Mouse (Mus musculus): Measurements from ENCODE around the gene Limk1.
A peak's percentile ranks its signal among the peaks of the same experiment; 100 is the strongest.

Gene Limk1

DNA sequence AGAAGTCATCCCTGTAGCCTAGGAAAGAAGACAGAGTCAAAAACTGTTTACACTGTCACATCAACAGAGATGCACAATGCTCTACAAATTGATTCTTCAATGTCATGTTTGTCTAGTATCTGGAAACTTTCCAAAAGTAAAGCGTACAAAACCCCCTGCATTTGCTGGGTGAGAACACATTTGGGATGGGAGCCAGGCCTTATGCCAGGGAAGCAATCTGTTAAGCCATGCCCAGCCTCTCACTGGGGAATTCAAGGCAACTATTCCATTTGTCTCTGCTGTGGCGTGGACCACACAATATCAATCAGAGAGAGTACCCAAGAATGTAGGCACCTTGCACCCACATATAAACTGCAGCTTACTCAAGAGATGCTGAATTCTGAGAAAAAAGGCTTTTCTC is 66.3 kb downstream of the Limk1 start:
- DNase-seq: peak; percentile 42 to 49

GRCm38 (mm10) chr5:134621099-134621640 is 67.2 kb downstream of the Limk1 start:
- DNase-seq: no peak

DNA sequence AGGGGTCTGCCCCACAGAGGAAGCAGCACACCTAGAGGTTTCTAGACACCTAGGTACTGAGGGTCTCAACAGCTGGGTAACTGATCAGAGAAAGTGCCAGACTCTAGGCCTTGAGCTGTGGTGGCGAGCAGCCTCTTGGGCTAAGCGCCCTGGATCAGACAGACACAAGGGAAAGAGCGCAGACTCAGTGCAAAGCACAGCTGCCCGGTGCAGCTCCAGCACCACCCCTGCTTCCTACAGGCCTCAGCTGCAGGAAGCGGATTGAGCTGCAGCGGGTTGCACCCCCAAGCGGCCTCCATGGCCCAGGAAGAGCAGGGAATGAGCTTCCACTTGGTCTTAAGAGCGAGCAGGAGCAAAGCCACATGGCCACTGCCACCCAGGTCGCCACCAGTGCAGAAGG is 67.9 kb downstream of the Limk1 start:
- no peak for DNase-seq

- peak; percentile 55 to 58 for DNase-seq
These were observed 71.3 kb downstream of the Limk1 start for GRCm38 (mm10) chr5:134617071-134617470.

DNA sequence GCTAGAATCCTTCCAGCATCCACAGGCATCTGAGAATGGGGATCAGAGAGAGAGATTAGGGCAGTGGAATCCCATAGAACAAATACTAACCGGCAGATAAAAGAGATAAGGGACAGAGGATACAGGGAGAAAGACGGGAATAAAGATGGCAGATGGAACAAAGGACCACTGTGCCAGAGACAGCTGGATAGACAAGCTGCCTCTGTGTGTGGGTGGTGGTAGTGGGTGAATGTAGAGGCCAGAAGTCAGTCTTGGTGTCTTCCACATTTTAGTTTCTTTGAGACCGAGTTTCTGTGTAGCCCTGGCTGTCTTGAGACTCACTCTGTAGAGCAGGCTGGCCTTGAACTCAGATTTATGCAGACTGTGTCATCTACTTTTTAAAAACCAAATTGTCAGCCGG is 72.6 kb downstream of the Limk1 start:
- no peak for DNase-seq

GRCm38 (mm10) chr5:134615380-134615779 is 73.0 kb downstream of the Limk1 start:
- DNase-seq: no peak

DNA sequence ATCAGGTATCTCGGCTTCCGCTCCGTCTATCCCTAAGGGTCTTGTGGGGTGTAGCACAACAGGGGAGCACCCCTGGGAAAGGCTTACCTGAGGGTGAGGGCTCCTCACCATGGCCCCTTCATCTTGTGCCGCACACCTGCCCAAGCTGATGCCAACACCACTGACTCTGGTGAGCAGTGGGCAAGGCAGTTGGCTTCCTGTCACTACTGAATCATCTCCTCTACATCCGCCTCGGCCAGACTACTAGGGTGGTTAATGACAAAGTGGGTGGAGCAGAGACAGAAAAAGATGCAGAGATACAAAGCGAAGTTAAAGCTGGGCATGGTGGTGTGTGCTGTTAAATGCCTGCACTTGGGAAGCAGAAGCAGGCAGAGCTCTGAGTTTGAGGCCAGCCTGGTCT is 73.6 kb downstream of the Limk1 start, which contains the start of gene Lat2:
Lat2 (minus strand) TSS at position 224 of the 400 bp plus-strand sequence.
- no peak for DNase-seq

GRCm38 (mm10) chr5:134614296-134614695 is 74.1 kb downstream of the Limk1 start:
- DNase-seq: no peak

GRCm38 (mm10) chr5:134613727-134614126 is 74.7 kb downstream of the Limk1 start:
- no peak for DNase-seq

GRCm38 (mm10) chr5:134611810-134612521 is 76.4 kb downstream of the Limk1 start:
- no peak for DNase-seq

DNA sequence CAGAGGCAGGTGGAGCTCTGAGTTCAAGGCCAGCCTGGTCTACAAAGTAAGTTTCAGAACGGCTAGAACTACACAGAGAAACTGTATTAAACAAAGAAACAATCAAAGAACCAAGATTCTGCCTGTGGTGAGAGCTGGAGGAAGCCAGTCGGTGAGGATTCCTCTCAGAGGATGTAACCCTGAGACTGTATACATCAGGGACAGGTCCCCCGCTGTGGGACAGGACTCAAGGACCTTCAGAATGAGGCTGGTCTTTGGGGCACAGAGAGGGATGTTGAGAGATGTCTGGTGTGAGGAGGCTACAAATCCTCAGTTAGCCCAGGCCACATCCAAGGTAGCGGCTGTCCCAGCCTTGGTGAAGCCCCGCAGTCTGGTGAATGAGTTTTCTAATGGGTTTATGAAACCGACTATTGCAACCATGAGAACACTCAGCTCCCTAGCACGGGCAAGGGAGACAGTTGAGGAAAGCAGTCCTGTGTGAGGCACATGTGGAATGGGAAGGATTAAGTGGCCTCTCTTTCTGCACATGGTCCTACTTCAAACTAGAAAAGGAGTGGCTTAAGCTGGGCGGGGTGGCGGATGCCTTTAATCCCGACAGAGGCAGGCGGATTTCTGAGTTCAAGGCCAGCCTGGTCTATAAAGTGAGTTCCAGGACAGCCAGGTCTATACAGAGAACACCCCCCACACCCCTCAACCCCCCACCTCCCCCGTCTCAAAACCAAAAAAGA is 78.3 kb downstream of the Limk1 start:
- DNase-seq: no peak

DNA sequence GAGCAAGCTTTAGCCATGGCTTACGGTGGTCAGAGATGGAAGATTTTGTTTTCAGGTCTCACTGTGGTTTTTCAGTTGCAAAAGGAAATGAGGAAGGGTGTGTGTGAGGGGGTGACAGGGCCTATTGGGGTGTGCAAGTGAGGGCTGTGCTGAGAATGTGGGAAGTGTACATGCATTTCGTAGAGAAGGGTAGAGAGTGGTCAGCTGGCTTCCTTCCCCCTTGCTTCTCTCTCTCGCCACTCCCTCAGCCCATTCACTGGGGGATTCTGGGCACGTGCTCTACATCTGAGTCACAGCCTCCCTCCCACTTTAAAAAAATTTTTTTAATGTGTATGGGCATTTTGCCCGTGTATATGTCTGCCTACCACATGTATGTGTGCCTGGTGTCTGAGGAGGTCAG is 81.3 kb downstream of the Limk1 start:
- no peak for DNase-seq

DNA sequence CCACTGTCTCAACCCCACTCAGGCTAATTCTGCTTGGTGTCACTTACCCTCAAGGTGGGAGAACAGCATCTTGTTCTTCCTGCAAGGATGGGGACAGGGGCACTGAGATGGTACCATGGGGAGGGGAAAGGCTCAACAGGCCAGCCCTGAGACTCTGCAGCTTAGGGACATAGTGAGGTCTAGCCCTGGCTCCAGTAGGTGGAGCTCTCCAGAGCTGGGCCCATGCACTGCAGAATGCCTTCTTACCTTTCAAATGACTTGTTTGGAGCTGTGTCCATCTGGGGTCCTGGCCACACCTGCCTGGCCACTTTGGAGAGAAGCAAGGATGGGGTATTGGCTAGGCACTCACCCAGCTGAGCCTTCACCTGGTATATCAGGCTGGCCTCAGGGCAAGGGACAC is 82.1 kb downstream of the Limk1 start:
- no peak for DNase-seq
